Mouse (Mus musculus) T-helper 1 cell (primary cell): Measurements from ENCODE around the gene Osbpl7.

ENCODE experiments used
- in situ Hi-C: fragments of 300-600 bp; cut with MboI, MseI; formaldehyde crosslinking; loops from one replicate; pipeline ENCODE4 v1.15.1; 2025; ENCODE audit warnings: high pct_unique_total_duplicates

Osbpl7 gene

GRCm38 (mm10) chr11:97050216-97050943, at the start of gene Osbpl7:
Osbpl7 (plus strand) TSS chr11:97050628.
- in situ Hi-C loops, result no loop called here

- in situ Hi-C loops, result no loop called here
Measured at GRCm38 (mm10) chr11:97003170-97003569, 47.3 kb upstream of the Osbpl7 start.

GRCm38 (mm10) chr11:97007093-97007794, 43.2 kb upstream of the Osbpl7 start:
- in situ Hi-C loops, result no loop called here

- in situ Hi-C loops, result no loop called here
Measured at GRCm38 (mm10) chr11:97009198-97009790, 41.1 kb upstream of the Osbpl7 start.

GRCm38 (mm10) chr11:97013121-97013670, 37.2 kb upstream of the Osbpl7 start, which contains the start of gene Sp6:
Sp6 (plus strand) TSS chr11:97013394.
- in situ Hi-C loops, result loop anchor here (10.0 kb wide), 1 partner anchor 1298 kb away; the partner anchor contains the start of gene Zfp652

GRCm38 (mm10) chr11:97017696-97018582, 32.5 kb upstream of the Osbpl7 start:
- in situ Hi-C loops, result loop anchor here (5.0 to 10.0 kb wide), 2 partner anchors 106 to 1303 kb away; partner anchors contain the start of gene Zfp652

GRCm38 (mm10) chr11:97018583-97019344, 31.7 kb upstream of the Osbpl7 start:
- in situ Hi-C loops, result loop anchor here (5.0 to 10.0 kb wide), 2 partner anchors 106 to 1304 kb away; partner anchors contain the start of gene Zfp652

- in situ Hi-C loops, result loop anchor here (5.0 to 10.0 kb wide), 2 partner anchors 107 to 1305 kb away; partner anchors contain the start of gene Zfp652
Measured at GRCm38 (mm10) chr11:97019345-97019708, 31.1 kb upstream of the Osbpl7 start.

GRCm38 (mm10) chr11:97021121-97021765, 29.2 kb upstream of the Osbpl7 start:
- in situ Hi-C loops, result loop anchor here (5.0 kb wide), 1 partner anchor 34 kb away; no protein-coding TSS in a partner anchor

GRCm38 (mm10) chr11:97021873-97022484, 28.4 kb upstream of the Osbpl7 start:
- in situ Hi-C loops, result loop anchor here (5.0 kb wide), 1 partner anchor 35 kb away; no protein-coding TSS in a partner anchor

- in situ Hi-C loops, result loop anchor here (5.0 kb wide), 1 partner anchor 38 kb away; no protein-coding TSS in a partner anchor
Measured at GRCm38 (mm10) chr11:97024977-97025376, 25.5 kb upstream of the Osbpl7 start.

GRCm38 (mm10) chr11:97025721-97026344, 24.6 kb upstream of the Osbpl7 start:
- in situ Hi-C loops, result no loop called here

- in situ Hi-C loops, result no loop called here
Measured at GRCm38 (mm10) chr11:97029686-97030417, 20.6 kb upstream of the Osbpl7 start, which contains the start of gene Scrn2. Scrn2 (plus strand) TSS chr11:97029938.

GRCm38 (mm10) chr11:97030426-97030825, 20.0 kb upstream of the Osbpl7 start:
- in situ Hi-C loops, result no loop called here

- in situ Hi-C loops, result no loop called here
Measured at GRCm38 (mm10) chr11:97031977-97032376, 18.5 kb upstream of the Osbpl7 start.

- in situ Hi-C loops, result no loop called here
Measured at GRCm38 (mm10) chr11:97032499-97032898, 17.9 kb upstream of the Osbpl7 start.

- in situ Hi-C loops, result no loop called here
Measured at GRCm38 (mm10) chr11:97033781-97034180, 16.6 kb upstream of the Osbpl7 start.

GRCm38 (mm10) chr11:97036141-97036540, 14.3 kb upstream of the Osbpl7 start:
- in situ Hi-C loops, result no loop called here
